Mouse (Mus musculus) lung, postnatal 10 days (tissue): ENCODE data around the gene Lrrc3c.

Experiments
- DNase-seq: peaks from one replicate; pipeline ENCODE4 v3.0.0; 2021

Gene Lrrc3c

DNA sequence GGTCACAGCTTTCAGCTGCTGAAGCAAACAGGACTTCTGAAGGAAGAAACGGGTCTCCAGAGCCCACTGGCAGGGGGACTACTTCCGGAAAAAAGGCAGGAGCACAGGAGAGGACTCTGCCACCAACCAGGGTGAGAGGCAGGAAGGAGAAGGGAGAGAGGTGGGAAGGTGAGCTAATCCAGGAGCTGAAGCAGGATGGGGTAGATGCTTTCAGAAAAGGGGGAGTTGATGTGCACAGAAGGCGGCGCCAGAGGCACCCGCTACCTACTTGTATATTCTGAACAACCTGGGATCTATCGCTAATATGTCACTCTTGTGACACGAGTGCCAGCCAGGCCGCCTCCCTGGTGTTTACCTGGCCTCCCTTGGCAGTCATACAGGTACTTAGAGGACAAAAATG is at the start of gene Lrrc3c:
TSS of gene Lrrc3c (plus strand) at position 301 of the 400 bp plus-strand sequence.
- DNase-seq = no peak

DNA sequence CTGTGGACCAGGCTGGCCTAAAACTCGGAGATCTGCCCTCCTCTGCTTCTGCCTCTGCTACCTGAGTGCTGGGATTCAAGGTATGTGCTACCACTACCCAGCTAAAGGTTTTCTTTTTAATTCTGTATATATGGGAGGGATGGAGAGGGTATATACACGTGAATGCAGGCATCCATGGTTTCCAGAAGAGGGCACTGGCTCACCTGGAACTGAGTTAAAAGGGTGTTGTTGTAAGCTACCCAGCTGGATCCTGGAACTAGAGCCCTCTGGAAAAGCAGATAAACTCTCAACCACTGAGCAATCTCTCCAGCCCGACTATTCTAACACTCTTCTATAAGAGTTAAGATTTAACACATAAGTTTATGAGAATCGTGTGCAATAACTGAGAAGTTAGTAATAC is 48.7 kb upstream of the Lrrc3c start:
- no peak for DNase-seq

DNA sequence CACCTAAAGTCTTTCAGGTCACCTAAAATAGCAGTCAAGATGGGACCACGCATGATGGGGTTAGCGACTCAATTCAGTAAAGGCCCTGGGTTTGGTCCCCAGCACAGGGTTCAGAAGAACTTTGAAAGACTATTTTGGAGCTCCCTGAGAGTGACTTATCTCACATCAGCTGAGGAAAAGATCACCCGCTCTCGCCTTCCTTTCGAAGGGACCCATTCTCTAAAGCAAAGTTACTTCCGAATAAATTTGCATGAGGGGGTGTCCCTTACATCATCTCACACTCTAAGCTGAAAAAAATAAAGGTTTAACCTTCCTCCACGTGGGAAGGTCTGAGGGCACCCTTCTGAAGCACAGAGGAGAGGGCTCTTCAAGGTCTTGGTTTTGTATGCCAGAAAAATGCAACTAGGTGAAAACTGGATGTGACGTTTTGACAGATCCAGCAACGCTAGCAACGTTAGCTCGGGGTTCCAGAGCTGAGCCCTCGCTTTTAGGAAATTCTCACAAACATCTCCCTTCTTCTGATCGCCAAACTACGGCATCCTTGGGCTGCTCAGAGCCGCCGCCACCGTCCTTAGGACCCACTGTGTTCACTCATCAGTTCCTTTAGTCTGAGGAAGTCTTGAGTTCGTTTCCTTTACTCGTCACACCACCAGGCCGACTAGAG is 47.6 kb upstream of the Lrrc3c start:
- DNase-seq = no peak

DNA sequence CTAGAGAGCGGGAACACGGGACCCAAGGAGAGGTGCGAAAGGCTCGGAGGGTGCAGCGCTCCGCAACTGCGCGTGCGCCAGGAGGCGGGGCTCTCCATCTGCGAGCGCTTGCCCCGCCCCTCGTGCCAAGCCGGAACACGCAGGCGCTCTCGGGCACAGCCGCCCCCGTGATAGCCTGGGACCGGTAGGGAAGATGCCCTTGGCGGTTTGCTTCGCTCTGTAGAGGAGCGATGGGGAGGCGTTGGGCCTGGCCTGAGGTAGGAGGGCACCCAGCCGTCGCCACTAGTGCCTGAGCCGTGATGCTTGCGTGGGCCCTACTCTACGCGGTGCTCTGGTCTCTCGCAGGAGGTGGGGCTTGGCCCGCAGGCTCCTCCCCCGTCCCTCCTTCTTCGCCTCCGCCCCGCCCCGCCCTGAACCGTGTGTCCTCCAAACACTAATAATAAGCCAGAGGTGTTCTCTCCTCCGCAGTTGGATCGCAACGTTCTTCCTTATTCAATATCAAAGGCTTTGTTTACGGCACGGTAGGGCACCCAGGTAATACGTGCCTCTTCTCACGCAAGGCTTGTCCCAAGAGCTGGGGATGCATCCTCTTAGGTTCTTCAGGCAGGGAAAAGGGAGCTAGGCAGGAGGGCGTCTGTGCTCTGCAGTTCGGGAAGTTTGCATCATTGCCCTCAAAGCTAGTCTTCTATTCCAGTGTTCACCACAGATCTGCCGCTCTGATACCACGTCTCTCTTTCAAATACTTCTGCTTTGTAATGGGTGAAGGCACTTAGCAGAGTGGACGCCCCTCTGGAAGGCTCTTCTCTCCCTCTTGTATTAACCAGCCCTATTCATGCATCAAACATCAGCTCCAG is 46.9 kb upstream of the Lrrc3c start, which contains the start of gene Zpbp2:
TSS of gene Zpbp2 (plus strand) at position 123 of the 854 bp plus-strand sequence.
- peak; percentile 90 for DNase-seq

DNA sequence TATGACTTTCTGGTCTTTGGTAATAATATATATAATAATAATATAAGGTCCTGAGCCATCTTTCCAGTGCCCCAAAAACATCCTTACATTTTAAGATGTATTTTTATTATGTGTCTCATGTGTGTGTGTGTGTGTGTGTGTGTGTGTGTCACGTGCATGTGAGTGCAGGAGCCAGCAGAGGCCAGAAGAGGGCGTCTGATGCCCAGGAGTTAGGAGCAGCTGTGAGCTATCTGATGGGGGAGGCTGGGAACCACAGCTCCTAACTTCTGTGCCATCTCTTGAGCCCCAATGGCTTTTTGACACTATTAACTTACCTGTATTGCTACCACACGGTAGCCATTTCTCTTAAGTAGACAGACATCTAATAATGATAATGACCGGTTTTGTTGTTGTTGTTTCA is 44.1 kb upstream of the Lrrc3c start:
- no peak for DNase-seq

DNA sequence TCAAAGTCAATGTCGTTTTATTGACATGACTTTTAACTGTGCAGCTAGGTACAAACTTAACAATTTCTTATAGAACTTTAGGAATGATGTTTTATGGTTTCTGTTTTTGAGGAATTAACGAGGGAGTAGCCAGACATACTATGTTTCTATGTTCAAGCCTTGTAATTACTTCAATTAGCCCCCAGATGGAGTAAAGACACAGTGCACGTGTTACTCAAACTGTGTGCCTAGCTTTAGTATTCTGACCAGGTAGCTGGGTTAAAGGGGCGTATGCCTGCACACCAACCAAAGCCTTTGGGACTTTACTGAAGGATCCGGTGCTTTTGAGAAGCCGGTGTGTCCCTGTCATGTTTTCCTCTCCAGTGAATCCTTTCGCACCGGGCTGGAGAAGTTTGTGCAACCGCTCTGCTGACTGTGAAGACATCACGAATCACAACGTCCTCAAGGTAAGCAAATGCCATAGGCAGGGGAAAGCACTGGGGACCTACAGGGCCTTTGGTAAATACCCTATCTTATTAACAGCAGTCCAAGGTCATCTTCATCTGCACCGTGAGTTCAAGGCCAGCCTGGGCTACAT is 42.9 kb upstream of the Lrrc3c start:
- no peak for DNase-seq

DNA sequence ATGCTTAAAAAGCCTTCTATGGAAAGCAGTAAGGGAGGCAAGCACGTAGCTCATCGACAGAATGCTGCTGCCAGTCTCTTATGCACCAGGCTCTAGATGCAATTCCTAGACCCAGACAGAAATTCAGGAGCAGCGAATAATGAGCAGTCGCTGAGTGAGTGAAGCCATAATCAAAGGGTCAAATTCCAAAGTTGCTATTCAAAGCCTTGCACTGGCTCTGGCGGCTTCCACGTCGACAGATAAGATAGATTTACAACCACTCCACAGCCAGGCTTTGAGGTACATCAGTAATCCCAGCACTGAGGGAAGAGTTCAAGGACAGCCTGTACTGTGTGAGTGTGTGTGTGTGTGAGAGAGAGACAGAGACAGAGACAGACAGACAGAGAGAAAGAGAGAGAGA is 37.1 kb upstream of the Lrrc3c start:
- DNase-seq = no peak

DNA sequence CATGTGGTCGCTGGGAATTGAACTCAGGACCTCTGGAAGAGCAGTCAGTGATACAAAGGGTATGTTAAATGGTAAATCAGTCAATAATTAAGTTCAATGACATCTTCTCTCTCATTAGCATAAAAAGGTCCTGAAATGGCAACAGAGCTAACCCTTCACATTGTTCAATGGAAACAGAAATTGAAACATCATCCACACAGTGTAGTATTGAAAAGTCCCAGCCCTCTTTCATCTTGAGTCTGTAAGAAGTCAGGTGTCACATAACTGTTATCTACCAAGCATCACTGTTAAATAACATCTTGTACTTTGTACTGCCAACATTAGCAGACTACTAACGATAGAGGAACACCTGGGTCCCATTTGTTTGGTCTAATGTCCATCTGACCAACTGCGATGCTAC is 35.1 kb upstream of the Lrrc3c start:
- DNase-seq = no peak

DNA sequence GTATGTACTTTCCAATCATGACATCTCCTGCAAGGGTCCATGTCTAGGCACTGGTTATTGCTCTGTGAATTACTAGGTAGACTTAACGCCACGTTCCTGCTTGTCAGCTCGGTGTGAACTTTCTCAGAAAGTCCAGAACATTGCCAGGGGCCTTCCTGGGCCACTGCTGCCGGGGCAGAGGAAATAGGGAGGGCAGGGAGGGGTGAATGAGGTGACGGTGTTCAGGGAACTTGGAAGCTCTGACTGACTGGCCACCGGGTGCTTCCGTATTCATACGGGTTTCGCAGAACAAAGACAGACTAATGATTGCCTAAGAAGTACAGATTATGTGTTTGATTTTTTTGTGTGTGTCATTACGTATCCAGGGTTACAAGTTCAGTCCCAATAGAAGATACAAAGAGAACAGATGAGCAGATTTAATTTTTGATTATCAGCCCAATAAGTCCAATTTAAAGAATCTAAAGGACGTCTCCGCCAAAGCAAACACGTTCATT is 34.1 kb upstream of the Lrrc3c start:
- DNase-seq = no peak

DNA sequence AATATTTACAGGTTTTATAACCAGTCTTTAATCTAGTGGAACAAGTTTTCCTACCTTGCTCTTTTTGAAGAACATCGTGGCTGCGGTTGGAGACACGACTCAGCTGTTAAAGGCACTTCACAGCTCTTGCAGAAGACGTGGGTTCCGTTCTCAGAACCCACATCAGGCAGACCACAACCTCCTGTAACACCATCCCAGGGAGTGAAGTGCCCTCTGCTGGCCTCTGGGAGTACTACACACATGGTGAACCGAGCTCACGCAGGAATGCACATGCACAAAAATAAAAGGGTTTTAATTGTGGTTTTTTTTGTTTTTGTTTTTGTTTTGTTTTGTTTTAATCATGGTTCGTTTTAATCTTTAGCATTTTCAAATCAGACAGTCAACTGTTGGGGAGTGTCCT is 29.8 kb upstream of the Lrrc3c start:
- no peak for DNase-seq

DNA sequence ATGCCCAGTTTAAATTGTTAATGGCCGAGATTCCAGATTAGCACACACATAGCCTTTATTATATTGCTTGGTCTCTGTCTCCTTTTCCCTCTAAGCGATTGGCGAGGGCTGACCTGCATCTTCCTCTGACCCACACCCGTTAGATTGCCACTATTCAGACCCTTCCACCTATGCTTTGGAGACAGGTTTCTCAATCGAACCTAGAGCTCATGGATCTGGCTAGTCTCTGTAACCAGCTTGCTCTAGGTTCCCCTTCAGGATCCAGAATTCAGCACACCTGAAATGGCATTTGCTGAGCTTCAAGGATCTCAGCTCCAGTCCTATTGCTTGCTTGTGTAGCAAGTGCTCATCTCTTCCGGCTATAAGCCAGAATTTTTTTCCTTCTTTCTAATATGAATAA is 28.6 kb upstream of the Lrrc3c start:
- DNase-seq = no peak

DNA sequence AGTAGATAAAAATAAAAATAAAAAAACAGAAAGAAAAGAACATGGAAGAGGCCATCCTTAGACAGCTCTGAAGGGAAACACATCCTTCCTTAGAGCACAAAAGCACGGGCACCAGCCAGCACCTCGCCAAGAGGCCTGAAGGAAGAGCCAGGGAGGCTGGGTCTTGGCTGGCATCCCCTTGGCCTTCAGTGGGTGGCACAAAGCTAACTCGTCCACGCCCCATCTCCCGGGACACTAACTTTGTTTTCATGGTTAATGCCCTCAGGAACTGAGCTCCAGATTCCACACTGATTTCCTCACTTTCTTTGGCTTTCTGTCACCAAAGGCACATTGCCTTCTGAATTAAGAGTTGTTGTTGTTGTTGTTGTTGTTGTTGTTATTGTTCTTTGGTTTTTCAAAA is 20.3 kb upstream of the Lrrc3c start:
- no peak for DNase-seq

DNA sequence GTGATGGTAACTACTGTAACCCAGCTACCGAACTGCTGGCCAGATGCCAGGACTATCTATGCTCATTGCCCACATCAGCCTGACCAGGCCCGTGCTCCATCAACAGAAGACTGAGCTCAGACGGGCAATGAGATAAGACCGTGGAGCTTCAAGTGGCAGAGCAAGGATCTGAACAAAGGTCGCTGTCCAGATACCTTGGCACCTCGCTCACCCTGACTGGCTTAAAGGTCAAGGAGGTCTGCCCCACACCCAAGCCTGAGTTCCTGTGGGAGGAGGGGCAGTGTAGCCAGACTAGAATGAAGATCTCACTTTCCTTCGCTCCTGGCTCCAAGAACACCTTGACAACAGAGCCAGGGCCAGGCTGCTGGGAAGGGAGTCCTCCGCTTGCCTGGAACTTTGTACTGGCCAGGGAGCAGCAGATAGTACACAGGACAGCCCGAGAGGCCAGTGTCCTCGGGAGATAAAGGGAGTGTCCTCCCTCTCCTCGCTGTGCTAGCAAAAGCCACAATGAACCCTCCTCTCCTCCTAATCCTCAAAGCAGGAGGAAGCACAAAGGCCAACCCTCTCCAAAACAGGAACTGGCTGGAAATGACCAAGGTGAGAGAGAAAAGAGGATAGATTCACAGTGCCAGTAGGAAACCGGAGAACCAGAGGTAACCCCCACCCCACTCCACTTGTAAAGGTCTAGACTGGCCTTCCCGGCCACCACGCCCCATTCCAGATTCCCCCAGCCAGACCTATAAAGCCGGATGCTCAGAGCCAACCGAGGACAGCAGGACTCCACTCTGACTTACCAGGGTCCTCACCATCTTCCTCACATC is 17.6 kb upstream of the Lrrc3c start:
- no peak for DNase-seq

DNA sequence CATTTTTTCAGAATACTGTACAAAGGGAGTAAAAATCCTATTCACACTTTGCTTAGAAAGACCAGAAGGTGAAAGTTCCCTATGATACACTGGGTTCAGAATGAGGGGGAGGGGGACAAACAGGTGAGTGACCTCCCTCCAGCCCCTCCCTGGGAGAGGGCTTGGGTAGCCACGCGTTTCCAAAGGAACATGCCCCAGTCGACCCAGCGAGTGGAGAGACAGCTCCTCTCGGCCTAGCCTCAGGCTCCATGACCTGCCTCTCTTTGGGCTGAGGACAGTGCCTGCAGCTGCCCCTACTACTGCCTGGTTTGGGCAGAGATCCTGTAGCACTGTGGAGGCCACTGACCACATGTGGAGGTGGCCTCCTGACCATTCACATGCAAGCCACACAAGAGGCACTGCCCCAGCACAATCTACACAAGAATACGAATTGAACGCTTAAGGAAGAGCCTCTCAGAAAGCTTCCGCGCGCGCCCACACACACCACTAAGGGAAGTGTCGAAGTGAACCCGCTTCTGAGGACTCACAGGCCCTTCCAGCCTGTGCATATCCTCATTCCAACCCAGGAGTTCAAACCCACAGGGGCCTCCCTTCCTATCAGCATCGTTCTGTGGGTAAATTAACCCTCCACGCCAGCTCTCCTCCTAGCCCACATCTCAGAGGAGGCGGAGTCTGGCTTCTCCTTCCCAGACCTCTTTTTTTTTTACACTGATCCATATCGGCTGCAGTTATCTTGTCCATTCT is 16.6 kb upstream of the Lrrc3c start:
- DNase-seq = no peak

DNA sequence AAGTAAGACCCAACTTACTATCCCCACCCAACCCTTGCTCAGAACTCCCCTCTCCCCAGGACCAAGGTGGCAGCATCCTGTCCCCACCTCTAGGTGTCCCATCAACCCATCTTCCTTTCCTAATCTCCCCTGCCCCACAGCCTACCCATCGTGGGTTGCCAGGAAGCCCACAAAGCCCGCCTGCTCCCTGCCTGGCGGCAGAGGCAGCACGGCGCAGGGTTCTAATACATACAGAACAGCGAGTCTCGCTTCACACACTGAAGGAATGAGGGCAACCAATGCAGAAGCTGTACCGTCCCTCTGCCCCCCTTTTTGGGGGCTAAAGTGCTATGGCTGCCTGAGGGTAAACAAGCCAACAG is 16.1 kb upstream of the Lrrc3c start:
- no peak for DNase-seq

DNA sequence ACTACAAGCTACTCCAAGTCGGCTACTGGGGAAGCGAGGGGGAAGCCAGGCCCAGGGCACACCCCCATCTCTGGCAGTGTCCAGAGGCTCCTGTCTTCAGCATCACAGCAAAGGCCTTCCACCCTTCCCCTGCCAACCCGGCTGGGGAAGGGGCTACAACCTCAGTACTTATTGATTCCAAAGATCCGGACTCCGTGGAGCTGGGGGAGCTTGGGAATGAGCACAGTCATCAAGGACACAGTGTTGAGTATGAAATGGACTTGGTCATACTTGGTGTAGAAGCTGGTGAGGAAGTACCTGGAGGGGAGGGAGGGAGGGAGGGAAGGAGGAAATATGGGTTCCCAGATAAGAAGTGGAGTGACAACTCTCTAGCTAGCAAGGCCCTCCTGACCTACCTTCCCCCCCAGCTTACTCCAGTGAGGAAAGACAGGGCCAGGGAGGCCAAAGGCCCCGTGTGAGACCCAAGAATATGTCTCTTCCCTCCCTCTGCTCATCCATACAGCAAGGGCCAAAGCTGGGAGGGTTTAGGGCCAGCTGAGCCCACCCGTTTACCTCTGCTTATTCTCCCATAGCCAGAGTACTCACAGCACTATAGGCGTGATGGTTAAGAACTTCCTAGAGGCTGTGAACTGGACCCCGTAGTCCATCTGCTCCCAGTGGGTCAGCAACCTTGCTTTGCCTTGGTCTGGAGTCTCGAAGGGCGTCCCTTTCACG is 15.4 kb upstream of the Lrrc3c start:
- no peak for DNase-seq

DNA sequence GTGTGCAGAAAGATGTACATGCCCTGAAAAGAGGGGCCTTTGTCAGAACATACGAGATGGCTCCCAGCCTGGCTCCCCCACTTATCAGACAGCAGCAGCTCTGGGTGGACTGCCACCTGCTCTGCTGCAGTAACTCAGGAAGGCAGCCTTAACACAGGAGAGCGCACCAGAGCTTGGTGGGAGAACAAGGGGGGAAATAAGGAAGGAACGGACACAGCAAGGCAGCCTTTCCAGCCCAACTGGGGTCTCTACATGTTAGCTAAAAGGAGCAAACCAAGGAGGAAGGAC is 14.9 kb upstream of the Lrrc3c start:
- DNase-seq = no peak

DNA sequence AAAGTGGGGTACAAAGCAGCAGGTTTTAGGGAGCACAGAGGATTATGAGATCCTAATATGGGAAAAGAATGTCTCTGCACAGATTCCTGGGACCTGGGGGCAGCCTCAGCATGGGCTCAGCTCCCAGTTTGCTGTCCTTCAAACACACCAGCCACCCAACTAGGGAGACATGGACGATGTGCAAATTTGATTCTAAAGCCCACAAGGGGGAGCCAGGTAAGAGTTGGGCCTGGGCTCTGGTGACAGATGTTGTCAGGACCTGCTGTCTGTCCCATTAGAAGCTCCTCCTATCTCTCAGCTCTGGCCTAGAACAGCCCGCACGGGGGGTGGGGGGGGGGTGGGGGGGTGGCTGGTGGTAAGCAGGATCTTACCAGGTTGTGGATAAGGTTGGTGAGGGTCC is 14.5 kb upstream of the Lrrc3c start:
- DNase-seq = no peak

DNA sequence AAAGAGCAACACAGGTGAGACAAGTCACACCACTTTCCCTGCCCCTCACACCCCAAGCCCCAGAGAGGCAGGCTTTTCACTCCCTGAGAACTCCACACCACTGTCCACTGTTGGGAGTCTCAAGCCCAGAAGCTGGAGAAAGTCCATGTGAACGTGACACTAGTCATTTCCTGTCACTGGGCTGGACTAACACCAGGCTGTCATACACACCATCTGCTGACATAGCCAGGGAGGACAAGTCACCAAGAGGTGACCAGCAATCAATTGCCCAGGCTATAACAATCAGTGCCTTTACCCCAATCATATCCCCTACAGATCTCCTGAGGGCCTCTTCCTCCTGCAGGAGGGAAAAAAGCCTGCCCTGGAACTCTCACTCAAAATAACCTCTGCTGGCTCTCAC is 13.9 kb upstream of the Lrrc3c start:
- no peak for DNase-seq

DNA sequence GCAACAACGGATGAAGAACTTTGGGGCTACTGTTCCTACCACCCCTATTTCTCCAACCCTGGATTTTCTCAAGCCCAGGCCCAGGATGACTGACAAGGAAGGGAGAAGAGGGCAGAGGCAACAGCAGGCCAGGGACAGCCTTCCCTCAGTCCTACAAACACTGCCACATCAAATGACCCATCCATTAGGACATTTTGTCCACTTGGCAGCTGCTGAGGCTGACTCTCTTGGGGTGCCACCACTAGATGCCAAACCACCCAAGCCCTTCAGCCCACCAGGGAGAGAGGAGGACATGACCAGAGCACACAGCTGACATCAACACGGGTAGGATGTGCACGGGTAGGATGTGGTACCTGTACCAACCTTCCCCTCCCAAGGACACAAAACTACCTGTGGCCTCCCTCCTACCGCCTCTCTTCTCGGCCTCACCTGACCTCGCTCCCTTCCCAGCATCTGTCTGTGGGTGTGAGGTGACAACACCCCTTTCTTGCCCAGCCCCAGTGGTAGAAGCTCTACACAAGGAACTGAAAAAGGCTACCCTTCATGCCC is 13.4 kb upstream of the Lrrc3c start:
- no peak for DNase-seq

DNA sequence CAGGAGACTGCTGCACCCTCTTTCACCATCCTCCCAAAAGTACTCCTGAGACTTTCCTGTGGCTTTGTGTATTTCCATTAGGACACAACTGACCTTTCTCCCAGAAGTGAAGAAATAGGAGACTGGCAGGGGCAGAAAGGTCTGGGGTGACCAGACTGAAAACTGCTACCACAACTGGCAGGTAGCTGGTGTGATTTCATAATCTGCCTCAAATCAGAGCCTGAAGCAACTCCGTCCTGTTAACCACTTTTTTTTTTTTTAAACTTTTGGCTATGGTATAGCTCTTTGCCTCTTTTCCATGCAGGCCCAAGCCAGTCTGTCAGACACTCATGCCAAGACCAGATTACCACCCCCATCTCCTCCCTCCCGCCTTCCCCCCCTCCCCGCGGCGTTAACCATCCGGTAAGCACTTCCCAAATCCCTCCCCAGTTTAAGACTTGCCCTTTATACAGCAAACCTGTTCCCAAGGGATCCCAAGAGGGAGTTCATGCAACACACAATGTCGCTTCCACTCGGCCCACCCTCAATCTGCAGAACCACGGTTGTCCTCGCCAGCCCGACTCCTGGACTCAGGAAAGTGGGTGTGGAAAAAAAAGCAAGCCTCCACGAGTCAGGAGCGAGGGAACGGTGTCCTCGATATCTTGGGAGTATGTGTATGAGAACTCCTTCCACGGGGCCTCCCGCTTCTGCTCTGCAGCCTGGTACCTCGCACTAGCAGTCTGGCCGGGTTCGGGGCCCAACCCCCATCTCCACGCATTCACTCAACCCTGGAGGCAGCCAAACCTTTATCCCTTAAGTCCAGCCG is 11.8 kb upstream of the Lrrc3c start:
- DNase-seq = no peak
